Mouse (Mus musculus): ENCODE measurements around the gene Stk10.

DNA sequence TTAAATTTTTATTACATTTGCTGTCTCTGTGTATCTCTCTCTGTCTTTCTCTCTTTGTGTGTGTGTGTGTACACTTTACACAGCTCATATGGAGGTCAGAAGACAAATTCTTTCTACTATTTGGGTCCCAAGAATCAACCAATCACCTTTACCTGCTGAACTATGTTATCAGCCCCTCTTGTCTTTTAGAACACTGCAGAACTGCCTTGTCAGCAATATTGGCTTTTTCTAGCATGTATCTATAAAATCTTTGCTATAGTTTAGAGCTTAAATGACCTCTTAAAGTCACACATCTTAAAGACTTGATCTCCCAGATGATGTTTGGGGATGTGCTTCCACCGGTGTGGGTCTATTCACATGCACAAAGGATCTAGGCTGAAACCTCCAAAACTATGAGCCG is 42.0 kb upstream of the Stk10 start:
- TF ChIP-seq POLR2A (IDR thresholded peaks at IDR 0.05; ENCODE audit: insufficient read depth, low read depth, low read length) (no peak), CTCF (IDR thresholded peaks at IDR 0.05) (no peak), EP300 (IDR thresholded peaks at IDR 0.05; ENCODE audit: insufficient read depth, low read depth, low read length) (no peak)

All from heart, adult 2 months (tissue).